Mouse (Mus musculus) urinary bladder, postnatal 25 days (tissue): ENCODE measurements around the gene Rs1.
"Not testable (repeated sequence)": the region's sequence is repeated elsewhere in the genome, so short reads cannot be mapped to it uniquely, and the experiment has no call there.

Experiments used
- DNase-seq: peaks from one replicate; pipeline ENCODE4 v3.0.0; 2022; ENCODE audit warnings: low spot score

Gene Rs1

GRCm38 (mm10) chrX:160767713-160768112, at the start of gene Rs1:
Gene Rs1, plus strand, starts transcription at chrX:160768013.
- no peak for DNase-seq

- no peak for DNase-seq
These were observed 32.2 kb upstream of the Rs1 start, which contains the start of gene Ppef1 for GRCm38 (mm10) chrX:160735650-160736049. Gene Ppef1, minus strand, starts transcription at chrX:160735765.

- DNase-seq: no peak
These were observed 22.4 kb upstream of the Rs1 start for GRCm38 (mm10) chrX:160745399-160745798.

- no peak for DNase-seq
These were observed 19.2 kb upstream of the Rs1 start for GRCm38 (mm10) chrX:160748653-160749052.

- DNase-seq: no peak
These were observed 17.0 kb upstream of the Rs1 start for GRCm38 (mm10) chrX:160750808-160751207.

GRCm38 (mm10) chrX:160765389-160766232, 2.2 kb upstream of the Rs1 start:
- peak; percentile 94 for DNase-seq

- DNase-seq: no peak
These were observed 1.6 kb upstream of the Rs1 start for GRCm38 (mm10) chrX:160766233-160766616.

- DNase-seq: not testable (repeated sequence)
These were observed 1.8 kb downstream of the Rs1 start for GRCm38 (mm10) chrX:160769622-160770021.

GRCm38 (mm10) chrX:160773033-160773432, 5.2 kb downstream of the Rs1 start:
- no peak for DNase-seq

GRCm38 (mm10) chrX:160782276-160782675, 14.5 kb downstream of the Rs1 start:
- no peak for DNase-seq

- no peak for DNase-seq
These were observed 27.1 kb downstream of the Rs1 start for GRCm38 (mm10) chrX:160794920-160795319.

- no peak for DNase-seq
These were observed 36.8 kb downstream of the Rs1 start for GRCm38 (mm10) chrX:160804409-160805150.

- DNase-seq: no peak
These were observed 40.4 kb downstream of the Rs1 start for GRCm38 (mm10) chrX:160808226-160808625.
